Mouse (Mus musculus): ENCODE measurements around the gene Prdm16. TPM values are rescaled to one million over a fixed set of nuclear protein-coding genes. Genes with fewer than 3 reads are reported as not detected.

Prdm16 gene
- polyA plus RNA-seq, 1 experiment from 2014 or later, result 43.1 TPM

DNA sequence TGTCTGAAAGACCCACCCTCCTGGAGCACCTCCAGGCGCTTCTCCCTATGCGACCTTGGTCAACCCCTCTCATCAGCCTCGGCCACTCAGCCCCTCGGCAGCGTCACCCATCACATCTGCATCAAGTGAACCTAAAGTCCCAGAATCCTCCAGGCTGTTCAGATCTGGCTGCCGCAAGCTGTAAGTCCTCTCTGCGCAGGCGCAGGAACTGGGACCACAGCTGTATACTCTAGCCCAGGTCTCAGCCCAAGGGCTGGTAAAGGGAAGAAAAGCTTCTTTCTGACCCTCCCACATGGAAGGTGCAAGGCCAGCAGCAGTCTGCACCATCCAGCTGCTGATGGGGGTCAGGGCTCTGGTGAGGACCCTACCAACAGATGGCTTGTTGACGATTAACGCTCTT, 226.8 kb downstream of the Prdm16 start:
- Histone ChIP-seq H3K27me3 (ENCODE audit: poor library complexity, severe bottlenecking) (peaks cover 69% of the 10 kb centered on the region), H3K4me3 (no peak overlapping the region), H3K4me1 (peaks cover 77% of the 10 kb centered on the region), H3K9me3 (no peaks in the 10 kb centered on the region), H3K36me3 (replicated peaks) (no peaks in the 10 kb centered on the region; the same call in 1 of the 2 replicates), H3K27ac (peak overlapping the region; percentile 51)
- DNase-seq (ENCODE audit: extremely low spot score, low spot score), result no peak
- WGBS, result 74% methylated on average over 10 of the region's 10 CpGs

DNA sequence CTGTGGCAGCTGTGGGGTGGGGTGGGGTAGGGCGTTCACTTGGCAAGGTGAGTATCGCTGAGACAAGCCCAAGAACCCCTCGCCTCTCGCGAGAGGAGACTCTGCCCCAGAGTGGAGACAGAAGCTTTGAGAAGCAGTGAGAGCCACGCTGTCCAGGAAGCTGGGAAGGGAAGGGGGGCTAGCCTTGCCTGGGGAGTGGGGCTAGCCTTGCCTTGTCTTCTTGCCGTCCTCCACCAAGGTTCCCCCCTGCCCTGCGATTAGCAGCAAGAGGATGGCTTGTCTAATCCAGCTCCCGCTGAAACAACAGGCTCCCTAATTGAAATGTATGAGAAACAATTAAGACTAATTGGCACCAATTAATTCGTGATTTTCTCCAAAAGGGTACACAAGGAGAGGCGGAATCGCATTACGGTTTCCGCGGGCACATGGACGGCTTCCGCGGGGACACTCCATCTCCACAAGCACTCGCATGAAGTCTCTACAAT, 227.4 kb downstream of the Prdm16 start:
- peak overlapping the region; percentile 51 for H3K27ac ChIP-seq

DNA sequence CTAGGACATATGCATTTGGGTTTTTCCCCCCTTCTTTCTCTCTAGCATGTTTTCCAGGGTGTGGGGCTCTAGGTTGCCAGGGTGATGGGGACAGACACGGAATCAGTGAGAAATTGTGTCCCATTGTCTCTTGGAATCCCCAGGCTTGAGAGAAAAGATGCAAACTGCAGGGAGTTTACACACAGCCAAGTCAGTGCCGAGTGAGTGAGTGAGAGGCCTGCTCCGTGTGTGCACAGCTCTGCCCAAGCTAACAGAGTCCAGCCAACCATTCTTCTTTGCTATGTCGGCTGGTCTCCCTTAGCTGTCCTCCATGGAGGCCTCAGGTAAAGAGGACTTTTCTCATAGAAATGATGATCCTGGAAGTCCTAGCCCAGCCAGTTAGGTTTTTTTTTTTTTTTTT, 233.7 kb downstream of the Prdm16 start:
- no peak overlapping the region for H3K27ac ChIP-seq
- H3K36me3 ChIP-seq (replicated peaks), result peaks cover 8% of the 10 kb centered on the region; the same call in 1 of the 2 replicates
- H3K27me3 ChIP-seq (ENCODE audit: poor library complexity, severe bottlenecking), result peaks cover 9% of the 10 kb centered on the region
- no peaks in the 10 kb centered on the region for H3K9me3 ChIP-seq
- H3K4me1 ChIP-seq, result peaks cover 51% of the 10 kb centered on the region
- H3K4me3 ChIP-seq, result no peak overlapping the region
- 42% methylated on average over 4 of the region's 4 CpGs for WGBS
- no peak for DNase-seq (ENCODE audit: extremely low spot score, low spot score)

More for the DNA sequence above, 227.4 kb downstream of the Prdm16 start:
- H3K36me3 ChIP-seq (replicated peaks), result no peaks in the 10 kb centered on the region; the same call in 1 of the 2 replicates
- 47% methylated on average over 19 of the region's 19 CpGs for WGBS
- H3K4me1 ChIP-seq, result peaks cover 72% of the 10 kb centered on the region
- DNase-seq (ENCODE audit: extremely low spot score, low spot score), result no peak
- no peaks in the 10 kb centered on the region for H3K9me3 ChIP-seq
- H3K4me3 ChIP-seq, result no peak overlapping the region
- peaks cover 64% of the 10 kb centered on the region for H3K27me3 ChIP-seq (ENCODE audit: poor library complexity, severe bottlenecking)

DNA sequence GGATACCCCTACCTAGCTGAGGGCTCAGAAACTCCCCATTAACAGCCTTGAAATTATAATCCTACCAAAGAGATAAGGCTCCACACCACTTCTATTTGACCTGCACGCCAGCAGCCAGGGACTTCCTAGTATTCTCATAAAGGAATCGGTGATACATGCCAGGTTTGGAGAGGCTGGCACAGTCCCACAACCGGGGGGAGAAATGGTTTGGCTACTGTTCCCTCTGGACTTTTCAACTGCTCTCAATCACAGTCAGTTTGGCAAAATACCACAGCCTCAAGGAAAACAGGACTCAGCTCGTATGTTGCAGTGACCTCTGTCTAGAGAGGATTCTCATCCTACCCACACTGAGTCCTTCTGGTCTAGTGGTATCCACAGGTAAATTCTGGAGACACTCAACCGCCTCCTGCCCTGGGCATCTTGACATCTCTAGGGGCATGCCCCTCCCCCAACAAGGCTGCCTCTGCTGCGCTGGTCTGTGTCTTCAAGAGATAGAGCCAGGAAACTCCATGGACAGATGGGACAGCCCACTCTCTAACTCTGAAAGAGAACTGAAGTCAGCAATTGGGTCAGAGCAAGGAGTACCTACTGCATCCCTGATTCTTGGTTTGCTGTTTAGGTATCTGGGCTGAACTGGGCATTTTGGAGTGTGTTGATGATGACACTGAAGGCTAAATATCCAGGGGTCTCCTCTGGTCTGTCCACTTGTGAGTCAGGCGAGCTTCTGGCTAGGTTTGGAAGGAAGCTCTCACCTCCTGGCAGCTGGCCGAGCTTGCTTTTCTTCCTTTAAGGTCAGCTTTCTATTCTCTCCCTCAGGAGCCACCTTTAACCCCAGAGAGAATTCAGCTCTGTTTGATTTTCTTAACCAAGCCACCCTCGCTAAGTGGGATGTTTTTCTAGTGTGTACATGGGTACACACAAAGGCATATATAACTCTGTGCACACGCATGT, 234.4 kb downstream of the Prdm16 start:
- Histone ChIP-seq H3K36me3 (replicated peaks) (0 out of 2 replicates have a peak, but pooled peaks cover 8% of the 10 kb centered on the region), H3K27ac (no peak overlapping the region), H3K4me3 (no peak overlapping the region), H3K4me1 (peaks cover 45% of the 10 kb centered on the region), H3K27me3 (ENCODE audit: poor library complexity, severe bottlenecking) (peaks cover 2% of the 10 kb centered on the region), H3K9me3 (no peaks in the 10 kb centered on the region)
- 64% methylated on average over 10 of the region's 10 CpGs for WGBS
- no peak for DNase-seq (ENCODE audit: extremely low spot score, low spot score)

DNA sequence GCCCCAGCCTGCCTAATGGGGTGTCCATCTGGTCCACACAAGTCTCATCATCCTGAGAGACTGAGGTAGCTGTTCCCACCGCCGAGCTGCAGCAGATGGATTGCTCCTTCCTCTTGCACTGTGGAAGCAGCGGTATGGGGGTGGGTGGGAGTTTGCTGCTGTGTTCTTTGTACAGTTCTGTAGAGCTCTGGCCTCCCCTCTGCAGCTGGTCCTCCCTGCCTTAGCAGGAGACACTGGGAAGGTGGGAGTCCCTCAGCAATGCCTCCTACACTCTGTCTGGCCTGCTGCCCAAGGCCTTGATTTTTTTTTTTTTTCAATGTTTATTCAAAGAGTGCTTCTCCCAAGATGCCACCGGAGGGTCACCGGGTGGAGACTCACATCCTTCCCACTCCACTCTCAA, 235.3 kb downstream of the Prdm16 start:
- H3K27me3 ChIP-seq (ENCODE audit: poor library complexity, severe bottlenecking), result no peaks in the 10 kb centered on the region
- DNase-seq (ENCODE audit: extremely low spot score, low spot score), result no peak
- 84% methylated on average over 5 of the region's 5 CpGs for whole genome bisulfite sequencing
- no peak overlapping the region for H3K4me3 ChIP-seq
- H3K36me3 ChIP-seq (replicated peaks), result 0 out of 2 replicates have a peak, but pooled peaks cover 8% of the 10 kb centered on the region
- no peak overlapping the region for H3K27ac ChIP-seq
- H3K4me1 ChIP-seq, result peaks cover 51% of the 10 kb centered on the region
- H3K9me3 ChIP-seq, result no peaks in the 10 kb centered on the region

DNA sequence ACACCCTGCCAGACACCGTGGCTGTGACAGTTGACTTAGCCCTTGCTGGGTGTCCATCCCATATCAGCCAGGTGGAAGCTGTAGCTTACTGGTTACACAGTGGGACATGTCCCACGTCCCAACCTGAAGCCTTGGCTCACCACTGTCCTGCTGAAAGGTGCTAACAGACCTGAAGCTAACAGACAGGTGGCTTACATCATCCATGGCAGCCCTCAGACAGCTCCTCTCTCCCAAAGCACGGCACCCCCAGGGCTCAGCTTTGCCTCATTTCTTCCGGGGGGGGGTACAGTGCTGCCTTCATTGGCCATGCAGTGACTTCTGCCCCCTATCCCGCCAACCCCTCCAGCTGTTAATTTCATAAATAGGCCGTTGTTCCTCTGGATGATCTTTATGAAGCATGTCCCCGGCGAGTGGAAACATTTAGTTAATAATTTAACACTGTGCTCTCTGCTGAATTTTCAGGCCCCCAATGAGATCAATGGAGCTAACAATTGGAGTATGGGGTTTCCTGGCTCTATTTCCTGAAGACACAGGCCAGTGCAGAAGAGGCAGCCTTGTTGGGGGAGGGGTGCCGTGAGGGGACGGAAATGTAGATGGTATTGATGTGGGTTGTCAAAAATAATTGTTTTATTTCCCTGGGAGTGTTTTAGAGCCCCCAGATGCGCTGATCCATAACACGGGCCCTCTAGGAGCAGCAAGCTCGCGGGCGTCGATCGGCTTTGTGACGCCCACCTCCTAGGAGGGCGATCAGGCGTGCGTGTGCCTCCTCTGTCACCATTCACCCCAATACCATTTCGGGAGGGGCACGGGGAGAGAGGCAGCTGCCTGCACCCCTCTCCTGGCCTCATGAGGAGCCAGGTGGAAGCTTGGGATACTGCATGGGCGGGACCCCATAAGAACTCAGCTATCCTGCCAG, 236.2 kb downstream of the Prdm16 start:
- H3K36me3 ChIP-seq (replicated peaks), result 0 out of 2 replicates have a peak, but pooled peaks cover 8% of the 10 kb centered on the region
- H3K27ac ChIP-seq, result no peak overlapping the region
- no peak overlapping the region for H3K4me3 ChIP-seq
- peaks cover 51% of the 10 kb centered on the region for H3K4me1 ChIP-seq
- no peak for DNase-seq (ENCODE audit: extremely low spot score, low spot score)
- 93% methylated on average over 24 of the region's 24 CpGs for WGBS
- no peaks in the 10 kb centered on the region for H3K9me3 ChIP-seq
- no peaks in the 10 kb centered on the region for H3K27me3 ChIP-seq (ENCODE audit: poor library complexity, severe bottlenecking)

DNA sequence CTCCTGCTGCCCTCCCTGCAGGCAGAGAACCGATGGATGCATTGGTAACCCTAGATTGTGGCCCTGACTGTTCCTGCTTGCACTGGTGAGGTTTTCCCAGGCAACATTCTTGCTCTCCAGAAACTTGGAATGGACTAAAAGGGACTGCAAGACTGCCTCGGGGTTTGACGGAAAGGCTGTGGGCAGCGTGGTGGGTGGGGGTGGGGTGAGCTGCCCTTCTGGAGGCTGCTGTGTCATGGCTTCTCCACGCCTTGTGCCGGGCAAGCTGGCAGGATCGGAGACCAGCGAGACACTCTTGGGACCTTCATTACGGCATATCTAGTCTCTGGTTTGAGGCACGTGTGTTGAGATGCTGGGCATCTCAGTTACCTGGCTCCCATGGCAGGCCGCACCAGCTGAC, 237.0 kb downstream of the Prdm16 start:
- Histone ChIP-seq H3K36me3 (replicated peaks) (0 out of 2 replicates have a peak, but pooled peaks cover 8% of the 10 kb centered on the region), H3K4me1 (peaks cover 59% of the 10 kb centered on the region)
- no peak for DNase-seq (ENCODE audit: extremely low spot score, low spot score)

DNA sequence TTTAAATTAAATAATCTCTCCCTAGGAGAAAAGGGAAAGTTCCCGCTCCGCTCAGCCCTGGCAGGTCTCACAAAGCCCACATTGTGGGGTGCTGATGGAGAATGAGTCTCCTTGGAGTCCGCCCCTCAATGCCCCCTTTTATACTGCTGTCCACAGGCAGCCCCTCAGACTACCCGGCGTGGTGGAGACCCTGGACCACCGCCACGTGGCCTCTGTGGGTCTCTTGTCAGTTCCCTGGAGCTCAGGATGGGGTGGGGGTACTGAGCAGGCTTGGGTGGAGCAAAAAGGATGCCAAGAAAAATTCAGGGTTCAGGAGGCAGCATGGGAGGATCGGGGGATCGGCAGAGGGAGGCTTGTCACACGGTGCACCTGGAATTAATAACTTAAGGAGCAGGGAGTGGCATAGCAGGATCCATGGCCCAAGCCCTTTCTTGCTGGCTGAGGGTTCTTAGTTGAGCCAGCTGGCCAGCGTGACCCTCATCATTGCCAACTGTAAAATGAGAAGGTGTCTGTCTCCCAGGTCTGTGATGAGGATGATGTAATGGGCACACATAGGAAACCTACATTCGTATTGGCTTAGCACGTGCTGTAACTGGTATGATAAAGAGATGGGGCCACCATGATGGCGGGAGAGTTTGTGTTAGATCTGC, 239.9 kb downstream of the Prdm16 start:
- Histone ChIP-seq H3K36me3 (replicated peaks) (0 out of 2 replicates have a peak, but pooled peaks cover 8% of the 10 kb centered on the region), H3K27me3 (ENCODE audit: poor library complexity, severe bottlenecking) (peaks cover 3% of the 10 kb centered on the region; the same call in 1 of the 2 replicates), H3K27ac (no peak overlapping the region), H3K4me3 (no peak overlapping the region), H3K9me3 (no peaks in the 10 kb centered on the region), H3K4me1 (peaks cover 65% of the 10 kb centered on the region)
- WGBS, result 87% methylated on average over 14 of the region's 14 CpGs
- no peak for DNase-seq (ENCODE audit: extremely low spot score, low spot score)

More for the DNA sequence above, 237.0 kb downstream of the Prdm16 start:
- Histone ChIP-seq H3K9me3 (no peaks in the 10 kb centered on the region), H3K4me3 (no peak overlapping the region), H3K27ac (0 out of 2 replicates have a peak overlapping the region, but pooled peaks have one; percentile 3), H3K27me3 (ENCODE audit: poor library complexity, severe bottlenecking) (no peaks in the 10 kb centered on the region)
- 91% methylated on average over 11 of the region's 11 CpGs for WGBS

DNA sequence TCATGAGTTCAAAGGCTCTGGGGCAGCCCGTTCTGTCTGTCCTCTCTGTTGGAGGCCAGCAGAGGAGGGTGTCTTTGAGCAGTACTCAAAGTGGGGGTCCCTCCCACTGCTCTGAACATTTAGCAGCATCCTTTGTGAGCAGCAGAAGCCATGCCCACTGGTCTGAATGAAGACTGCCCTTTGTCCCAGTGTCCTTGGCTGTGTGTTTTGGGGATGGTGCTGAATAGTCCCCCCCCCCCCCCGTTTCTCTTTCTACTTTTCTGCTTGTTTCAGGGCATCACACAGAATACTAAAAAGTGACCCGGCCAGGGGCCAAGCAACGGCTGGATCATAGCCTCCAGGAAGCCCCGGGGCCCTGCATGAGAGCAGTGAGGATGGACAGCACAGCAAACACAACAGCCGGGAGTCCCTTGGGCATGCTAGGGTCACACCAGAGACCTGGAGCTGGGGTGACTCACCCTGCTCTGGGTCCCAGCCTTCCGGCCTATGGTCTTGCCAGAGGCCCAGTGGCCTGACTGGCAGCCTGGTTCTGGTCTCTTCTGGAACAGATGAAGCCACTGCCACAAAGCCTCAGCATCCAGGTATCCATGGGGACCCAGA, 242.4 kb downstream of the Prdm16 start:
- peaks cover 70% of the 10 kb centered on the region for H3K4me1 ChIP-seq
- 0 out of 2 replicates have a peak, but pooled peaks cover 3% of the 10 kb centered on the region for H3K36me3 ChIP-seq (replicated peaks)
- peak overlapping the region; percentile 74 for H3K27ac ChIP-seq
- H3K27me3 ChIP-seq (ENCODE audit: poor library complexity, severe bottlenecking), result peaks cover 9% of the 10 kb centered on the region; the same call in 1 of the 2 replicates
- no peak for DNase-seq (ENCODE audit: extremely low spot score, low spot score)
- H3K9me3 ChIP-seq, result no peaks in the 10 kb centered on the region
- H3K4me3 ChIP-seq, result no peak overlapping the region
- 53% methylated on average over 7 of the region's 7 CpGs for WGBS

DNA sequence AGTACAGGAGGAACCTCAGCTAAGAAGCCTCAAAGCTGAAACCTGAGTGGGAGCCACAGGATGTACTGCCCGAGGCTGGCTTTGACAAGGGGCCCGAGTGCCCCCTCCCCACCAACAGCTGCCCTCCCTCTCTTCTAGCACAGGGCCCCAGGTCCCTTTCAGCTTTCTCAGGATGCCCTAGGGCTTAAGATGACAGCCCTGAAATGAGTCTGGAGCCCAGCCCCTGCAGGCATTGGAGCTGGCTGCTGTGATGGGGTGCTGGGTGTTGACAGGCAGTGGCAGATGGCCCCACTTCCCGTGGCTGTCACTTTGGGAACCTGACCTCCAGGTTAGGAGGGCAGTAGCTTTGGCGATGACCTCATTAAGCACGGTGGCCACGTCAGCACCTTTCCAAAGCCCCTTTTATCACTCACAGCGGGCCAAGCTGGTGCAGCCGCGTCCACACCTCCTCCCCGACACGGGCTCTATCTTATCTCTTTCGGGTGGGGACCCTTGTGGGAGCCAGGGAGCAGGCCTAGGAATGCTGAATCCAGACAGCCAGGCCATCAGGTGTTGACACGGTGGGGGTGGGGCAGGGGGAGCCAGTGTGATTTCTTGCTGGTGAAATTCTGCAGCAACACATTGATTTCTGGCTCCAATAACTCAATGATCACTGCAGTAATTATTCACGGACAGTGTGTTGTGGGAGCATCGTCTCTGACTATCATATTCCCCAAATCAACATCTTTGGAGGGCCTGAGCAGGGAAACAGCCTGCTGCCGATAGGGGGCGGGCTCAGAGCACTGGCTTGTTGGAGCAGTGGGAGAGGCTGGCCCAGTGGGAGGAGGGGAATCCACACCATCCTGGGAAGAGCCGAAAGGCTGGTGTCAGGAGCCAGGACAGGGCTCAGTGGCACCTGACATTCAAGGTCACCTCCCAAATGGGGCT, 243.2 kb downstream of the Prdm16 start:
- peak; percentile 63 for DNase-seq (ENCODE audit: extremely low spot score, low spot score)
- 0 out of 2 replicates have a peak, but pooled peaks cover 2% of the 10 kb centered on the region for H3K36me3 ChIP-seq (replicated peaks)
- no peak overlapping the region for H3K4me3 ChIP-seq
- H3K27ac ChIP-seq, result peak overlapping the region; percentile 74
- no peaks in the 10 kb centered on the region for H3K9me3 ChIP-seq
- WGBS, result 32% methylated on average over 18 of the region's 18 CpGs
- peaks cover 77% of the 10 kb centered on the region for H3K4me1 ChIP-seq
- H3K27me3 ChIP-seq (ENCODE audit: poor library complexity, severe bottlenecking), result peaks cover 9% of the 10 kb centered on the region; the same call in 1 of the 2 replicates

DNA sequence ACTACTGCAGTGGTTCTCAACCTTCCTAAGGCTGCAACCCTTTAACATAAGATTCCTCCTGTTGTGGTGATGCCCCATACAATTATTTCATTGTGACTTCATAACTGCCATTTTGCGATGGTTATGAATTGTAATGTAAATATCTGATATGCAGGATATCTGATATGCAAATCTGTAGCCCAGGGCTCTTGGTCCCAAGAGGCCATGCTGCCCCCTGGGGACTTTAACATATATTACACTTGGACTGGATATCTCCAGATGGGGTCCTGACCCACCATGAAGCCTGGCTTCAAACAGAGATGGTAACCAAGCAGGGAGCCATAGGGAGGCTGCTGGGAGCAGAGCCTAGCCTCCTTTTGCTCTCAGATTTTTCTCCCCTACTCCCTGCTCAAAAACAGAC, 244.0 kb downstream of the Prdm16 start:
- no peaks in the 10 kb centered on the region; the same call in 1 of the 2 replicates for H3K36me3 ChIP-seq (replicated peaks)
- H3K9me3 ChIP-seq, result no peaks in the 10 kb centered on the region
- peaks cover 9% of the 10 kb centered on the region; the same call in 1 of the 2 replicates for H3K27me3 ChIP-seq (ENCODE audit: poor library complexity, severe bottlenecking)
- peaks cover 85% of the 10 kb centered on the region for H3K4me1 ChIP-seq
- 81% methylated on average over 1 of the region's 1 CpGs for WGBS
- no peak overlapping the region for H3K4me3 ChIP-seq
- H3K27ac ChIP-seq, result peak overlapping the region; percentile 74
- DNase-seq (ENCODE audit: extremely low spot score, low spot score), result no peak

All from forebrain, embryonic 10.5 days (tissue).